Mouse (Mus musculus) midbrain, embryonic 13.5 days (tissue): ENCODE data around the gene Gm16867. TPM values are rescaled to one million over a fixed set of nuclear protein-coding genes. Genes with fewer than 3 reads are reported as not detected.
A peak's percentile ranks its signal among the peaks of the same experiment; 100 is the strongest.
"Not testable (repeated sequence)": the region's sequence is repeated elsewhere in the genome, so short reads cannot be mapped to it uniquely, and the experiment has no call there.

Source experiments
- ATAC-seq: fragments of 200-750 bp; cut with Nextera tagmentation; 2 replicates; pipeline ENCODE4 v1.8.0; 2017; ENCODE audit warnings: mild to moderate bottlenecking, moderate TSS enrichment, moderate library complexity
- H3K27ac ChIP-seq: fragments of 300-500 bp; sonication (generic); 2 replicates; pipeline ENCODE4 v1.5.1; 2015; ENCODE audit warnings: inconsistent platforms, mild to moderate bottlenecking, moderate library complexity
- H3K27me3 ChIP-seq: fragments of 300-500 bp; sonication (generic); 2 replicates; pipeline ENCODE4 v1.6.1; 2015; ENCODE audit warnings: mild to moderate bottlenecking, inconsistent platforms
- H3K36me3 ChIP-seq: fragments of 300-500 bp; sonication (generic); 2 replicates; pipeline ENCODE4 v1.6.1; 2015; ENCODE audit warnings: mild to moderate bottlenecking, inconsistent platforms
- H3K4me1 ChIP-seq: fragments of 300-500 bp; sonication (generic); replicated peaks from 2 replicates; pipeline ENCODE4 v1.6.1; 2015; ENCODE audit warnings: inconsistent platforms
- H3K4me2 ChIP-seq: fragments of 300-500 bp; sonication (generic); replicated peaks from 2 replicates; pipeline ENCODE4 v1.6.1; 2015; ENCODE audit warnings: moderate library complexity, mild to moderate bottlenecking, inconsistent platforms
- H3K4me3 ChIP-seq: fragments of 300-500 bp; sonication (generic); replicated peaks from 2 replicates; pipeline ENCODE4 v1.5.1; 2015; ENCODE audit warnings: mild to moderate bottlenecking, inconsistent platforms
- H3K9ac ChIP-seq: fragments of 300-500 bp; sonication (generic); replicated peaks from 2 replicates; pipeline ENCODE4 v1.6.1; 2015; ENCODE audit warnings: mild to moderate bottlenecking, inconsistent platforms
- H3K9me3 ChIP-seq: fragments of 300-500 bp; sonication (generic); 2 replicates; pipeline ENCODE4 v1.6.1; 2016; ENCODE audit warnings: mild to moderate bottlenecking, inconsistent platforms
- WGBS: fragments of 180-500 bp; shearing (Covaris S2); methylation state at CpG from one replicate; pipeline ENCODE4 v1.1.7; 2015; 5-methylcytosine and 5-hydroxymethylcytosine counted together
- polyA plus RNA-seq: library from polyadenylated mRNA; unstranded; fragments of >200 nt; fragmentation: Nextera tagmentation; extraction: Ambion mirVana; gene quantifications from 2 replicates; pipeline ENCODE4 v1.2.1, GENCODE M21; 2015

The Gm16867 gene
- polyA plus RNA-seq, 1 experiment from 2014 or later, result not detected

GRCm38 (mm10) chr14:69448845-69449244 is 54.3 kb downstream of the Gm16867 start:
- H3K4me3 ChIP-seq, ATAC-seq, H3K4me2 ChIP-seq, H3K4me1 ChIP-seq, H3K9ac ChIP-seq, H3K27ac ChIP-seq, H3K9me3 ChIP-seq, H3K36me3 ChIP-seq, H3K27me3 ChIP-seq: not testable (repeated sequence)
- WGBS, result no CpG with 5 or more reads among the region's 10 CpGs

GRCm38 (mm10) chr14:69447006-69447405 is 56.2 kb downstream of the Gm16867 start:
- H3K9ac ChIP-seq, H3K27ac ChIP-seq, H3K4me3 ChIP-seq, H3K4me1 ChIP-seq, H3K27me3 ChIP-seq, ATAC-seq, H3K9me3 ChIP-seq, H3K4me2 ChIP-seq, H3K36me3 ChIP-seq: not testable (repeated sequence)
- WGBS, result no CpG with 5 or more reads among the region's 1 CpGs

GRCm38 (mm10) chr14:69443092-69443692 is 60.0 kb downstream of the Gm16867 start:
- H3K36me3 ChIP-seq, H3K4me2 ChIP-seq, H3K4me3 ChIP-seq, H3K27me3 ChIP-seq, H3K4me1 ChIP-seq, H3K27ac ChIP-seq, H3K9ac ChIP-seq, H3K9me3 ChIP-seq: not testable (repeated sequence)
- WGBS, result no CpG with 5 or more reads among the region's 7 CpGs
- ATAC-seq, result peak; percentile 66; the same call in 1 of the 2 replicates

GRCm38 (mm10) chr14:69440955-69441354 is 62.2 kb downstream of the Gm16867 start:
- H3K4me2 ChIP-seq, H3K4me3 ChIP-seq, H3K9me3 ChIP-seq, ATAC-seq, H3K4me1 ChIP-seq, H3K36me3 ChIP-seq, H3K9ac ChIP-seq, H3K27me3 ChIP-seq, H3K27ac ChIP-seq: not testable (repeated sequence)
- no CpG with 5 or more reads among the region's 7 CpGs for WGBS

GRCm38 (mm10) chr14:69438678-69439214 is 64.4 kb downstream of the Gm16867 start:
- H3K27ac ChIP-seq, H3K4me3 ChIP-seq, H3K4me2 ChIP-seq, H3K36me3 ChIP-seq, ATAC-seq, H3K4me1 ChIP-seq, H3K9me3 ChIP-seq, H3K9ac ChIP-seq, H3K27me3 ChIP-seq: not testable (repeated sequence)
- no CpG with 5 or more reads among the region's 7 CpGs for WGBS

GRCm38 (mm10) chr14:69421003-69421402 is 82.2 kb downstream of the Gm16867 start:
- not testable (repeated sequence) for H3K9ac ChIP-seq, H3K27me3 ChIP-seq, H3K9me3 ChIP-seq, H3K27ac ChIP-seq, H3K4me3 ChIP-seq, ATAC-seq, H3K36me3 ChIP-seq, H3K4me1 ChIP-seq, H3K4me2 ChIP-seq
- WGBS, result no CpG with 5 or more reads among the region's 7 CpGs

- not testable (repeated sequence) for H3K9ac ChIP-seq, H3K27ac ChIP-seq, ATAC-seq, H3K36me3 ChIP-seq, H3K4me3 ChIP-seq, H3K4me1 ChIP-seq, H3K27me3 ChIP-seq, H3K4me2 ChIP-seq, H3K9me3 ChIP-seq
- no CpG with 5 or more reads among the region's 7 CpGs for WGBS
Measured at GRCm38 (mm10) chr14:69417545-69417944, 85.6 kb downstream of the Gm16867 start.

Other genes with a start within 250 kb of the Gm16867 start
- 0.05 TPM in 1 of 2 replicates, not detected in the other for gene Synb, start 209.1 kb downstream of the Gm16867 start, polyA plus RNA-seq
- not detected in 2 replicates for gene Gm27179, start 9.2 kb upstream of the Gm16867 start, polyA plus RNA-seq
- gene Entpd4b, start 52.1 kb upstream of the Gm16867 start, polyA plus RNA-seq, result 9.5 and 9.8 TPM in 2 replicates